Mouse (Mus musculus) right cerebral cortex, adult 18-20 months (tissue): ENCODE data around the gene Tmem218.
A peak's percentile ranks its signal among the peaks of the same experiment; 100 is the strongest.

ENCODE experiments used
- DNase-seq: peaks from one replicate; pipeline ENCODE4 v3.0.0; 2022; ENCODE audit warnings: mixed read lengths

Tmem218 gene

GRCm38 (mm10) chr9:37207929-37208411 lies at the start of gene Tmem218:
Gene Tmem218 (plus strand): TSS chr9:37208223.
- DNase-seq, result peak; percentile 97

- no peak for DNase-seq
These were observed 47.3 kb upstream of the Tmem218 start for GRCm38 (mm10) chr9:37160686-37161085.

GRCm38 (mm10) chr9:37166899-37167298 lies 41.1 kb upstream of the Tmem218 start:
- no peak for DNase-seq

GRCm38 (mm10) chr9:37173376-37173775 lies 34.6 kb upstream of the Tmem218 start:
- no peak for DNase-seq

DNA sequence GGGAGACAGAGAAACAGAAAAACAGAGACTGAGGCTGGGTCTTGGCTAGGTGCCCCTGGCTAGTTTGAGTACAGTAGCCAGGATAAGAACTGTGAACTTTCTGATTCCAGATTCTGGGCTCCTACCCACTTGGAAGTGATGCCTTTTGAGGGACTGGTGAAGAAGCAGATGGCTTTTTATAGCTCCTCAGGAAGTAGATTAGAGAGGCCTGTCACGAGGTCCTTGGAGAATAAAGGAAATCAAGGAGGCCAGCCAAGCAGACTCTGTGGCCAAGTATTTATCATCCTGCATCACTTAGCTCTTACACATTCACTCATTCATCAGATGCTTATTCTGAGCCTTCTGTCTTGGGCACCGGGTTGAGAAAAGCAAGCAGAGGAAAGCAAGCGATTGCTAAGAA lies 32.0 kb upstream of the Tmem218 start:
- no peak for DNase-seq

GRCm38 (mm10) chr9:37177107-37177506 lies 30.9 kb upstream of the Tmem218 start:
- peak; percentile 79 for DNase-seq

- DNase-seq, result no peak
These were observed 30.5 kb upstream of the Tmem218 start for GRCm38 (mm10) chr9:37177551-37177950.

GRCm38 (mm10) chr9:37178911-37179310 lies 29.1 kb upstream of the Tmem218 start:
- peak; percentile 23 for DNase-seq

DNA sequence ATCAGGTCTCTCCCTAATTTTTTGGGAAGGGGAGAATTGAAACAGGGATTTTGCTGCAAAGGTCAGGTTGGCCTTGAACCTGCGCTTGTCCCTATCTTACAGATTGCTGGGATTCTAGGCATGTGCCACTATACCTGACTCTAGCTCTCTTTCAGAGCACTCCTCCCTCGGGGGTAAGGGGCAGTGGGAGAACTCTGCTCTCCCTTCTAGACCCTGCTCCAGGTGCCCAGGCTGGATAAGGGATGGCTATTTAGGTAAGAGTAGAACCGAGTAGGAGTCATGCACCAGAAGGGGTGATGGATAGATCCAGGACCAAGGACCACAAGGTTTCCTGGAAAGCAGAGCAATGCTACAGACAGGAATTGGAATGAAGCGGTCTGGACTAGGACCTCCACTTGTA lies 28.4 kb upstream of the Tmem218 start:
- no peak for DNase-seq

GRCm38 (mm10) chr9:37181596-37181995 lies 26.4 kb upstream of the Tmem218 start:
- no peak for DNase-seq

GRCm38 (mm10) chr9:37183176-37183575 lies 24.8 kb upstream of the Tmem218 start:
- no peak for DNase-seq

DNA sequence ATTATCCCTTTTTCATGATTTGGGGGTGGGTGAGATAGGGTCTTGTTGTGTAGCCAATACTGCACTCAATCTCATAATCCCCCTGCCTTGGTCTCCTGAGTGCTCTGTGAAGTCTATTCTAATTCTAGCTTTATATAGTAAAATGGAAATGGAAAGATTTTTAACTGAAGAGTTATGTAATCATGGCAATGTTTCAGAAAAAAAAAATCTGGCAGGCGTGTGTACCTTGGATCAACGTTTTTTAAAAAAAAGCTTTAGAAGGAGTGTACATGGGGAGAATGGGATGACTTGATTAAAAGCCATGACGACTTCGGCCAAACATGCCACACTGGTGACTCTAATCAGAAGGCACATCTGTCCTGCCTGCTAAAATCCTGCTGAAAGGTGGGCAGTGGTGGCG lies 20.6 kb upstream of the Tmem218 start:
- DNase-seq, result no peak

DNA sequence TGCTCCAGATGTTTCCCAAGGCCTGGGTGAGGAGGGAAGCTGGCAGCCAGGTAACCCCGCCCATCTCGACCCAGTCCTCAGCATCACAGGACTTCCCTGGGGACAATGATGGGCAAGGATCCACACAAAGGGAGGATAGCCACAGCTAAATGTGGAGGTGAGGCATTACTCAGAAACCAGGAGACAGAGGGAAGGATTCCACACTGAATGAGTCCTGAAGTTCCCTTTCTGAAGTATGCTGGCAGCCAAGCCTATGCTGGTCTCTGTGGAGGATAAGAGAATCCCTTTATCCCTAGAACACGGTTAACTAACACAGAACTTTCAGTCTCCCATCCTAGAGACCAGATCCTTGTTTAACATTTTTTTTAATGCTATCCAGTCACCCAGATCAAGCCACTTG lies 20.0 kb upstream of the Tmem218 start:
- no peak for DNase-seq

DNA sequence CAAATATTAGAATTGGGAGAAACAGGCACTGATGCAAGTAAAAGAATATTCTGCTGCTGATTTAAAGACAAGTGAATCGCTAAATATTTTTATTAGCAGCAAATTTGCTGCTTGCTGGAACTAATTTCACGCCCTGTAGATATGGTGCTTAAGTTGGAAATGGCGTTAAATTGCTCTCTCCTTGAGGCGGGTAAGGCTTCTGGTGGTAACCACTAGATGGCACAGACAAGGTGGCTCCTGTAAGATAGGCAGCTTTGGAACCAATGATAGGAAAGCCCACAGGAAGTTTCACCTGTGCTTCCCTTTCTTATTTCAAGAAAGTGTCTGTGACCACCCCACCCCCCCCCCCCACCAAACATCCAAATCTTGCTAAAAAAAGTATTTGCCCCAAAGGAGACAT lies 11.0 kb upstream of the Tmem218 start:
- DNase-seq, result no peak

DNA sequence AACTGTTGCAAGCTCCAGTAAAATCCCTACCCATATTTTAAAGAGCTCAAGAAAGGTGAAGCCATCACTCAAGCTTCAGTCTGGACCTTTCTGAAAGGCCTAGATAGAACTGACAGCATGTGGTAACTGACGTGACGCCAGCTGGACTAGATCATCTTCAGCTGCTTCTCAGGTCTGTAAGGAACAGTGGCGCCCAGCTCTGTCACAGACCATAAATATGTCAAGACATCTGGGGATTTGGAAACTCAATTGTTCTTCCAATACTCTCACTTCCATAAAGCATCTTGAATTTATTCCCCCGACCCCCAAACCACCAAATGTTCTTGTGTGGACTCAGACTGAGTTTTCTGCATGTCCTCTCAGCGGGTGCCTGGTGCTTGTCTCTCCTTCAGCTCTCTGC lies 7.6 kb upstream of the Tmem218 start:
- DNase-seq, result no peak

DNA sequence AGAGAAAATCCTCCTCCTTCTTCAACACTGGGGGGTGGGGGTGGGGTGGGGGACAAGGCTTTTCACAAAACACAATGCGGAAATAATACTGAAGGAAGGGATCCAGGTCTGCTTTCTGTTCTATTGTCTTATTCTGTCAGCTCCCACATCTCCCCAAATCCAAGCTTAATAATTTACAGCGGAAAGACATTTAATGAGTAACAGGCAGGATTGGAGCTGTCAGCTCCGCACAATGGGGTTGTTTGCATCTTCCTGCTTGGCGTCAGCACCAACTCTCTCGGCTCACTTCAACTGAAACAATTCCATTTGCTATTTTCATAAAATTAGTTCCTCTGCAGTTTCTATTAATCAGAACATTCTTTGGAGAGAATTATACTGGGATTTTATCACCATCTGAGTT lies 4.1 kb upstream of the Tmem218 start:
- DNase-seq, result no peak

- DNase-seq, result peak; percentile 63
These were observed 5.2 kb downstream of the Tmem218 start for GRCm38 (mm10) chr9:37213060-37213738.

- DNase-seq, result no peak
These were observed 6.5 kb downstream of the Tmem218 start for GRCm38 (mm10) chr9:37214327-37215060.

DNA sequence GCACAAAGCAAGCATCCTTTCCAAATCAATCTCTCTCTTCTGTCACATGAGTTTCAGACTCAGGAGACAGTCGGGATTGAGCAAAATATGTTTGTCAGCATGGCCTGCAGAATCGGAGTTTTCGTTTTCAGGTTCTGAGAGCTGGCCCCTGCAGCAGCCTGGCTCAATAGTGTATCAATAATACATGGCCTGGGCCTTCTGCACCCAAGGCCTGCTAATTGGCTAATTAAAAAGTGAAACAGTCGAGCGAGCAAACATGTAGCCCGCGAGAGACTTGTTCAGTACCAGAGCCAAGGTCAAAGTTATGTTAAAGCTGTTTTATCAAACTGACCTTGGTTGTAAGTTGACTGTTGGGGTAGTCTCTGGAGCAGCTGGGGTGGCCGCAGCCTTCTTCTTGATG lies 12.7 kb downstream of the Tmem218 start:
- DNase-seq, result no peak

DNA sequence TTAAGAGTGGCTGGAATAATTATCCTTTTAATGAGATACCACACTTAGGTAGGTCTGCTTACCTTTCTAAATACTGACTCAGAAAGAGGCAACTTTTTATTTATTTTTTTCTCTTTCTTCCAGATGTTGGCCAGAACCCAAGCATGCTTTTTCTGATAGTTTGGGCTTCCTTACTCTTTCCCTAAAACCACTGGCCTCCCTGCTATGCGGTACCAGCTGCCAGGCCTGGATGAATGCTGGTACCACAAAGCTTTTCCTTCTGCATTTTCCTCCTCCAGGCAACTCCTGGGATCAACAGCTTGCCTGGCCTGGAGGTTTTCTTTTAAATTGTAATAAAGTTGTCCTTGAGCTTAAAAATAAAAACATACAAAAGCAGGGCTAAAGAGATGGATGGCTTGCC lies 17.6 kb downstream of the Tmem218 start:
- DNase-seq, result no peak

- peak; percentile 79 for DNase-seq
These were observed 21.9 kb downstream of the Tmem218 start for GRCm38 (mm10) chr9:37229880-37230325.

- DNase-seq, result no peak
These were observed 22.6 kb downstream of the Tmem218 start for GRCm38 (mm10) chr9:37230486-37231195.
